Mouse (Mus musculus): ENCODE results near the gene Mpp4. TPM values are rescaled to one million over a fixed set of nuclear protein-coding genes. Genes with fewer than 3 reads are reported as not detected.

The Mpp4 gene
- under 1 TPM in 3 of 4 experiments, not detected in 1; 0.15 to 0.38 (median 0.24) TPM for total RNA-seq (2022)

DNA sequence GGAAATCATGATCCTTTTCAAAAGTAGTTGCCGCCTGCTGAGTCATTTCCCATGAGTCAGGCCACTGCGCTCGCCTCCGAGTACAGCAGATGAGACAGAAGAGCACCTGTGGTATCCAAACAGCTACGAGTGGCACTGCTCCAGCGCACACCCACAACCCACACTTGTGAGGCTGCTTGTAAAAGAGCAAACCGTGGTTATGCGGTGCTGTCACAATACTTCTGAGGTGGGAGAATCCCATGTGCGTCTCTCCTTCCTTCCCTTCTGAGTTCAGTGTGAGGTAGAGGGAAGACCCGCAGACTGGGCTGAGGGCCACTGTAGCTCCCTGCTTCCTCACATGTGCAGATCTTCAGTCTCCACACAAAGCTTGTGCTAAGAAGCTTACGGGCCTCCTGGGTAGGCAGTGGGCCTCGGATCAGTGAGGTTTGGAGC is at the start of gene Mpp4:
TSS of gene Mpp4 (minus strand) at position 360 of the 432 bp plus-strand sequence.
- no peak for DNase-seq

- no peak for DNase-seq
These were observed 49.8 kb upstream of the Mpp4 start for GRCm38 (mm10) chr1:59212951-59213350.

- no peak for DNase-seq
These were observed 49.0 kb upstream of the Mpp4 start for GRCm38 (mm10) chr1:59212076-59212779.

- DNase-seq, result peak; percentile 6
These were observed 48.5 kb upstream of the Mpp4 start for GRCm38 (mm10) chr1:59211651-59212050.

- DNase-seq, result no peak
These were observed 45.1 kb upstream of the Mpp4 start for GRCm38 (mm10) chr1:59208331-59208730.

DNA sequence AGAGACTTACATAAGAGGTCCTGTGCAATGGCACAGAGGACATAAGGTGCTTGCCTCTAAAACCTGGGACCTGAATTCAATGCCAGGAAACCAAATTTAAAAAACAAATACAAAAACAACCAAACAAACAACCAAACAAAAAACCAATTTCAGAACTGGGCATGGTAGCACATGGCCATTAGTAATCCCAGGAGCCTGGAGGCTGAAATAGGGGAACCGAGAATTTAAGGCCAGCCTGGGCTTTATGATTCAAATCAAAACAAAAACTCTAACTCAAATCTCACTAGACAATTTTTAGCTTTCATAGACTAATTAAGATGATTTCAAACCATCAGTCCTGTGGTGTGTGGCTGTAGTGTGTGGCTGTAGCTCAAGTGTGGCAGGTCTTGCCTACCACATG is 41.3 kb upstream of the Mpp4 start:
- no peak for DNase-seq

DNA sequence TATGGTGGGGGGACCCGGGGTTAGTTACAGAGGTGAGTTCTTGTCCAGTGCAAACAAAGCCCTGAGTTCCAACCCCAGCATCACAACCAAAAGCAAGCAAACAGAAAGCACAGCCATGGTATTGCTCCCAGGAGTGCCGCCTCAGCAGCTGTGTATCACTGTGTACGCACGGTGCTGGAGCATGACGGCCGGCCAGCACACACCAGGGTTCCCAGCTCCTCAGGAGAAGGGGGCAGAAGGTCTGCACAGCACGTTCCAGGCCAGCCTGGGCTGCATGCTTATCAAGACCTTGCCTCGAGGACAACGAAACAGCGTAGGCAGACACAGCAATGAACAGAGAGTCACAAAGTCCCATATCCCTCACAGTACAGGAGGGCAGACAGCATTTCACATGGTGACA is 39.2 kb upstream of the Mpp4 start:
- DNase-seq, result no peak

DNA sequence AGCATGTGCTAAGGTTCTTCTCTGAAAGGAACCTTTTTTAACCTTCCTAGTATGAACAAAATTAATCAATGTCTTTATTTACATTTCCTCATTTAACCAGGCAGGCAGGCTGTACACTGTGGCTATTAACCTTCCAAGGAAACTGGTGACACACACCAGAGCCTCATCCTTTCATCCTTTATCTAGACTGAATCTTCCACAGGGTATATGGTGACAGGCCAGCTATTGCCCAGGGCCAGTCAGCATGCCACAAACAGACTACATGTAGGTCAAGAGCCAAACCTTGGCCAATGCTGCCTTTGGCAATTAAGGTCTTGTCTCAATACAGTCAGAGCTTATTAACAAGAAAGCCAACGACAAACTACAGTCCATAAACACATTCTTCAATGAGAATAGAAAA is 38.4 kb upstream of the Mpp4 start:
- DNase-seq, result peak; percentile 38

DNA sequence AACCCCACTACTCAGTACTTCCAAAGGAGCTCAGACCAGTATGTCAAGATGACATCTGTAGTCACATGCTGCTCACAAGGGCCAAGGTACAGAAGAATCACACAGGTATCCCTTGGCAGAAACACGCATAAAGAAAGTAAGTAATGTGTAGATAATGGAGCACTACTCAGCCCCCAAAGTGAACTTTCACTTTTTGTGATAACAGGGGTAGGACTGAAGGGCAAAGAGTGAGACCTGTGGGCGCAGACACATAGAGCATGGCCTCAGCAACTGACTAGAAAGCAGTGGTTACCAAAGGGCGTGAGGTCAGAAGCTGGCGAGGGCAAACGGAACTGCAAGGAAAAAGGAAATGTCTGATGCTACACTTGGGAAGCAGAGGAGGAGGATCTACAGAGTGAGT is 37.8 kb upstream of the Mpp4 start:
- DNase-seq, result no peak

- no peak for DNase-seq
These were observed 31.8 kb upstream of the Mpp4 start for GRCm38 (mm10) chr1:59194979-59195378.

DNA sequence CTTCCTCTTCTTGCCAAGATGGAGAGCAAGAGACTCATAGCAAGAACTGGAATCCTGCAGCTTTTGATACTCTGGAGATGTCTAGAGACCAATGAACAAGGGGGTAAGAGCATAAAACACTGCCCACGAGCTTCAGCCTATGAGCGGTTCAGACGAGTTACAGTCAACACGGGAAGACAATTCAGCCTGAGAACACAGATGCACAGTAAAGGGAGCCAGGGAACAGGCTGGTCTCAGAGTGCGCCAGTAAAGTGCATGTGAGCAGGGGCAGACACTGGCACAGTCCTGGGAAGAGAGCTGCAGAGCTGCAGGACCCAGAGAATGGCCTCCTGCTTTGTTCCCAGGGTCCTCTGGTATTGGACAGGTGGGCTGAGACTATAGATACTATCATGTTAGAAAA is 24.6 kb upstream of the Mpp4 start:
- DNase-seq, result no peak

DNA sequence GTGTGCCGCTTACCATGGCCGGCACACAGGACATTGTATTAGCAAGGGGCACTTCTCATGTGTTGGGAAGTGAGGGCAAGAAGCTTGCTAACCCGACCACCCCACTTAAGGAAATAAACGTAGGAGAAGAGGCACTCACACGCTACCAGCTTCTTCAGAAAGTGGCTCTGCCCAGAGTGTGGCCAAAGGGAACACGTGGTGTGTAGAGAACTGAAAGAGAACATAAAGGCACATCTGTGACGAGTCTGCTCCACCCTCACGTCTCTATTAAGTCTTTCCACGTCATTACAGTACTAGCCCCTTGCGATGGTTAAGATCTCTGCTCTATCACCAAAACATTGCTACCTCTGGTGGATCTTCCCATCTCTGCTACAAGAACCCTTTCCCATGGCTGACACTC is 23.1 kb upstream of the Mpp4 start:
- no peak for DNase-seq

DNA sequence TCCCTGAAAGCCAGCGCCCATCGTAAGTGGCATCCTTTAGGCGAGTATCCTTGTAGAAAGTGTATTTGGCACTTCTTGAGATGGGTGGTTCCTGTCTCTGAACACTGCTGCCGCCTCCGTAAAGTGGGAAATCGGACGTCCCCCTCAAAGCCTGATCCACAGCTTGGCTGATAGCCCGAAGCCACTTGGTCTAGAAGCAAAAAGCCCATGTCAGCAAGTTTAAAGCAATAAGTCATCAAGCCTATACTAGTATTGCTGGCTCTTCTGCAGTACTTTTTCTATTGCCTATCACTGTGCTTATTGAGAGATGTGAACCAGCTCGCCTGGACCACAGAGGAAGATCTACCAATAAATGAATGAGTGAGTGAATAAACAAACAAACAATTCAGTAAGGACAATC is 22.2 kb upstream of the Mpp4 start:
- DNase-seq, result no peak

DNA sequence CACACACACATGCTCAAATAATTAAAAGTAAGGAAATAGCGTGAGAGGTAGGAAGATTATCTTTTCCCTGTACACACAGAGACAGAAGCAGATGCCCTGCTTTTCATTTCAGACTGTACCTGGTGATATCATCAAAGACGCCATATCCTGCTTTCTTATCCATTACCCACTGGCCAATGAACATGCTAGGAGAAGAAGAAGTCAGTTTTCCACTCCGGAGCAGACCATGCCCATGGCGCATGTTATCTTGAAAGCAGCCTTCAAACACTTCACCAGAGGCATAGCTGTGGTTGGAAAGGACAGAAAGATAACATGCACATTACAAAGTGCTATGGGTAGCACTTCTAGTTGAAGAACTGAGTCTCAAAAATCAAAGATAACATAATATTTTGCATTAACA is 19.9 kb upstream of the Mpp4 start:
- no peak for DNase-seq

- DNase-seq, result no peak
These were observed 19.2 kb upstream of the Mpp4 start for GRCm38 (mm10) chr1:59182373-59182772.

GRCm38 (mm10) chr1:59180003-59180402 is 16.8 kb upstream of the Mpp4 start:
- DNase-seq, result no peak

DNA sequence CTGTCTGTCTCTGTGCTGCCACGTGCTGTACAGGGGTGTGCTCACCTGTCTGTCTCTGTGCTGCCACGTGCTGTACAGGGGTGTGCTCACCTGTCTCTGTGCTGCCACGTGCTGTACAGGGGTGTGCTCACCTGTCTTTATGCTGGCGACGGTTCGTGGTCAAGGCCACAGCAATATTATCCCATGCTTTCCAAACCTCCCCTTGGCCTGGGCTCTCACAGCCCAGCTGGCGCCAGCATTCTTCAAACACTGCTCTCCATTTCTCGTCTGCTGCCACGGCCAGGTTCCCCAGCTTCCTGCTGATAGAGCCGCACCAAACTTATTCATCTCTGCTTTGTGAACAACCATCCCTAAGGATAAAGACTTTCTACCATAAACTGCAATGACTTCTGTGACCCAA is 15.2 kb upstream of the Mpp4 start:
- no peak for DNase-seq

DNA sequence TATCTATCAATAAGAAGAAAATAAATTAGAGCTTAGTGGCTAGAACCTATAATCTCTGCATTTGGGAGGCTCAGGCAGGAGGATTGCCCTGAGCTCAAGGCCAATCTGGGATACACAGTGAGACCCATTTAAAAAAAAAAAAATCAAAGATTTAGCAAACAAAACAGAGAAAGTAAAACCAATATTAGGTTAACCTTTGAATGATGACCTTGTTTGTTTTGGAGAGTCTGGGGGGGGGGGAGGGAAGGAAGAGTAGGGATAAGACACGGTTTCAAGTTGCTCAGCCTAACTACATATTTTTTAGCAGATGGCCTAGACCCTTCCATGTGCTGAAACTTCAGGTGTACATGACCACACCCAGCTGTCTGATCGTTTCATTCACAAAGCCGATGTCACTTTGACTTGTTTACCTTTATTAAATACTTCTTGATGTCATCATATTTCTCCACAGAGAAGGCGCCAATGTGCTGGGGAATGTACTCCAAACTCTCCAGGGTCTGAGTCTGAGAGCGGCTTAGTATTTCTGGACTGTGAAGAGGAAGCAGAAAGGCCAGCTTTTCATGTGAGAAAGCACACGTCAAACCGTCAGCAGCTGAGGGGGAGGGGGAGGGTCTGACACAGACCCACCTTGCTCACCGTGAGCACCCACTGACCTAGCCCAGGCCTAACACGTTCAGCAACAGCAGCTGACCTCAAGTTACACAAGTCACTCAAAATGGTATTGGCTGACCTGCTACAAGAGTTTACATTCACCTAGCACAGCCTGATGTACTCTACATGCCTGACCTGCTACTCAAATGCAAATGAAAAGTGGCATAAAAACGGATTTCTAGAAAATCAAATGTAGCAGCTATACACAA is 11.6 kb upstream of the Mpp4 start:
- no peak for DNase-seq

DNA sequence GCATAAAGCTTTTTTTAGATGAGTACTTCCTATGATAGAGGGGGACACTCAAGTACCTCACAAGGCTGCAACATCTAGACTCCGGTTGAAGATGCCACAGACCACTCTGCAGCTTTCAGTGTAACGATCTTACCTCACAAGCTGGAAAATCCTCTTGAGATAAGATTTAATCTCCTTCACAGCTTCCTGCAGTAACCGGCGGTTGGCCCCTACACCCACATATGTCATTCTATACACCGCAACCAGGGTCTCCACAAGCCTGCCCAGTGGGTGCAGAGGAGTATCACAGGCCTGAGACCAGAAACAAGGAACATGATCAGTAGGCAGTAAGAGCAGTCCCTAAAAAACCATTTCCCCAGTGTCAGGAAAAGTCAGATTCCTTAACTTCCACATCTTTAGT is 9.8 kb upstream of the Mpp4 start:
- no peak for DNase-seq

- DNase-seq, result no peak
These were observed 8.7 kb upstream of the Mpp4 start for GRCm38 (mm10) chr1:59171875-59172274.

GRCm38 (mm10) chr1:59170290-59170689 is 7.1 kb upstream of the Mpp4 start:
- DNase-seq, result no peak

- no peak for DNase-seq
These were observed 6.4 kb upstream of the Mpp4 start for GRCm38 (mm10) chr1:59169586-59169985.

DNA sequence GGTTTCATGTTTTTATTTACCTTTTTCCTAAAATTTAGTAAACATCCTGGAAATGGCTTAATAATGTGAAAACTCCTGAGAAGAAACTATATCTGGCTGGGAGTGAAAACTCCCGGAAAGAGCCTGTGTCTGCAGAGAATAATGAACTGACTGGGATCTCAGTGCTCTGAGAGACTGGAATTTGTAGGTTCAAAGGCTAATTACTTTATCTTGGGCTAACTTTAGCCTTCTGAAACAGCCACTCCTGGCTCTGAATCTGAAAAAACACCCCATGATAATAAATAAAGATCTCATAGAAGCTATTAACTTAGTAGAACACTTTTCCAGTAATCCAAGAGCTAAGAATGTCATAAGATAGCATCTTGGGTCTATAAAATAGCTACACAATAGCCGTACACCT is 5.4 kb upstream of the Mpp4 start:
- DNase-seq, result no peak
